Comparison of ENCODE assay signal across 10 mouse cellular contexts in the genomic region with DNA sequence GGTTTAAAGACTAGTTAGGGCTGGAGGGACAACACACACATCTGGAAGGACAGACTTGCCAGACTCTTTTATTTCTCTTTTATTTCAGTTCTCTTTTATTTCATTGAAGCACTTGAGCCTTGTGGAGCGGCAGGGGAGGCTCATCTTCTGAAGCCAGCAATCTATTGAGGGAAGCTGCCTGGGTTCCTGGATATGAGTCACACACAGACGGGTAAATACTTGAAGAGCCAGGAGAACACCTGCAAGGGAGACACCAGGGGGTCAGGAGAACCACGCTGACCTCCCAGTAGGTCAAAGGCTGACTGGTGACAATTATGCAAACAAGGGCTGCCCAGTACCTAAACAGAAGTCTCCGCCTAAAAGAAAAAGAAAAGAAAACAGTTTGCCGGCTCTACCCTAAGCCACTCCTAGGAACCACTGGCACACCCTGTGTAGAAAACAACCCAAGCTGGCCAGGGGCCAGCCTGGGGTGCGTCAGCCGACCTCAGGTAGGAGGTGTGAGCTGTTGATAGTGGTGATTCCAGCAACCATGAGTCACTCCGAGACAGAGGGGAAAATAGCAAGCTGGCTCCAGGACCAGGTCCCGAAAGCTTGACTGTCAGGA. TPM values are rescaled to one million over a fixed set of nuclear protein-coding genes. Genes with fewer than 3 reads are reported as not detected.
A peak's percentile ranks its signal among the peaks of the same experiment; 100 is the strongest.
DNase-seq lines count a peak whose midpoint lies in the region; ATAC-seq lines count a peak whose summit lies in the region.
"Had no signal": no experiment of that assay in that cellular context is flagged by ENCODE, and none has a peak within 500 bp of the region (broad histone marks: within the 10 kb centered on the region; RNA-seq: fewer than 3 reads in every experiment).

No protein-coding gene starts in this region.

- H3K4me2 ChIP-seq in embryonic facial prominence, embryonic 15.5 days (replicated peaks) = no peak overlapping the region
- H3K4me2 ChIP-seq: liver, embryonic 15.5 days had no signal

- peak; percentile 1 for DNase-seq in right cerebral cortex, adult 18-20 months
- no peak for DNase-seq in right cerebral cortex, adult 2 months (ENCODE audit: low spot score in 2 of 2)
- peak; percentile 25 to 56 for DNase-seq in lung, postnatal 4 days
- no peak for DNase-seq in retina, postnatal 1 day
- DNase-seq in layer of hippocampus, adult 9-10 months (ENCODE audit: low spot score) = no peak
- no peak for DNase-seq in embryo, embryonic 11 days

- peak; percentile 51; the same call in 1 of the 2 replicates for ATAC-seq in embryonic facial prominence, embryonic 15.5 days (ENCODE audit: insufficient number of reproducible peaks, low FRiP score, low TSS enrichment, low read depth)

- no peaks in the 10 kb centered on the region for H3K9me3 ChIP-seq in embryonic facial prominence, embryonic 15.5 days (replicated peaks)
- H3K9me3 ChIP-seq: heart, embryonic 10.5 days; liver, embryonic 15.5 days had no signal

- 32% methylated on average over 9 of the region's 9 CpGs for WGBS in embryonic facial prominence, embryonic 15.5 days

- H3K27ac ChIP-seq in embryonic facial prominence, embryonic 15.5 days (replicated peaks) = peak overlapping the region; percentile 65
- H3K27ac ChIP-seq: heart, embryonic 10.5 days; liver, embryonic 15.5 days had no signal

- no peak overlapping the region for H3K4me3 ChIP-seq in embryonic facial prominence, embryonic 15.5 days (replicated peaks)
- H3K4me3 ChIP-seq: heart, embryonic 10.5 days; liver, embryonic 15.5 days had no signal

- no peaks in the 10 kb centered on the region for H3K27me3 ChIP-seq in embryonic facial prominence, embryonic 15.5 days
- H3K27me3 ChIP-seq: liver, embryonic 15.5 days had no signal

- H3K9ac ChIP-seq in embryonic facial prominence, embryonic 15.5 days = no peak overlapping the region
- H3K9ac ChIP-seq: liver, embryonic 15.5 days had no signal

- H3K36me3 ChIP-seq in embryonic facial prominence, embryonic 15.5 days = no peaks in the 10 kb centered on the region
- H3K36me3 ChIP-seq: G1E; heart, embryonic 10.5 days; liver, embryonic 15.5 days had no signal

- peaks cover 45% of the 10 kb centered on the region for H3K4me1 ChIP-seq in embryonic facial prominence, embryonic 15.5 days
- H3K4me1 ChIP-seq: liver, embryonic 15.5 days had no signal

RNA-seq across cellular contexts. Expression of a gene that starts 21.5 kb away (rescaled TPM):
- 9.0 and 10.4 TPM in 2 replicates for polyA plus RNA-seq in embryonic facial prominence, embryonic 15.5 days (2015; fragmentation: Nextera tagmentation; extraction: Ambion mirVana)
- polyA plus RNA-seq: G1E; liver, embryonic 15.5 days had no signal

Comparison
In these comparisons a context has a peak if more than half of its experiments do, and no peak if none do; other contexts are left out.
1. DNase-seq: peak in right cerebral cortex, adult 18-20 months (single experiment) and lung, postnatal 4 days (2 of 2); none in right cerebral cortex, adult 2 months (0 of 2), retina, postnatal 1 day (single experiment), layer of hippocampus, adult 9-10 months (single experiment) and embryo, embryonic 11 days (single experiment).